Mouse (Mus musculus) kidney, embryonic 15.5 days (tissue): ENCODE results near the gene Tbx22. TPM values are rescaled to one million over a fixed set of nuclear protein-coding genes. Genes with fewer than 3 reads are reported as not detected.

ENCODE experiments used
- ATAC-seq: fragments of 200-750 bp; cut with Nextera tagmentation; replicated peaks from 2 replicates; pipeline ENCODE4 v1.8.0; 2017; ENCODE audit warnings: moderate TSS enrichment; ENCODE audit not compliant: low FRiP score
- H3K27ac ChIP-seq: fragments of 300-500 bp; sonication (generic); 2 replicates; pipeline ENCODE4 v1.5.1; 2015; ENCODE audit warnings: mild to moderate bottlenecking, inconsistent platforms
- H3K27me3 ChIP-seq: fragments of 300-500 bp; sonication (generic); 2 replicates; pipeline ENCODE4 v1.6.1; 2015; ENCODE audit warnings: inconsistent platforms
- H3K36me3 ChIP-seq: fragments of 300-500 bp; sonication (generic); 2 replicates; pipeline ENCODE4 v1.6.1; 2015; ENCODE audit warnings: inconsistent platforms
- H3K4me1 ChIP-seq: fragments of 300-500 bp; sonication (generic); 2 replicates; pipeline ENCODE4 v1.6.1; 2015; ENCODE audit warnings: inconsistent platforms
- H3K4me2 ChIP-seq: fragments of 300-500 bp; sonication (generic); 2 replicates; pipeline ENCODE4 v1.6.1; 2015; ENCODE audit warnings: moderate library complexity, mild to moderate bottlenecking, inconsistent platforms
- H3K4me3 ChIP-seq: fragments of 300-500 bp; sonication (generic); replicated peaks from 2 replicates; pipeline ENCODE4 v1.5.1; 2015; ENCODE audit warnings: mild to moderate bottlenecking, inconsistent platforms
- H3K9ac ChIP-seq: fragments of 300-500 bp; sonication (generic); 2 replicates; pipeline ENCODE4 v1.6.1; 2015; ENCODE audit warnings: mild to moderate bottlenecking, inconsistent platforms
- H3K9me3 ChIP-seq: fragments of 300-500 bp; sonication (generic); replicated peaks from 2 replicates; pipeline ENCODE4 v1.6.1; 2016; ENCODE audit warnings: inconsistent platforms
- WGBS: fragments of 180-500 bp; shearing (Covaris S2); methylation state at CpG from one replicate; pipeline ENCODE4 v1.1.7; 2015; ENCODE audit warnings: mixed read lengths; 5-methylcytosine and 5-hydroxymethylcytosine counted together
- polyA plus RNA-seq: library from polyadenylated mRNA; unstranded; fragments of >200 nt; fragmentation: Nextera tagmentation; extraction: Ambion mirVana; gene quantifications from 2 replicates; pipeline ENCODE4 v1.2.1, GENCODE M21; 2015

Gene Tbx22
- polyA plus RNA-seq, result 0.05 TPM in 1 of 2 replicates, not detected in the other

- no peak within 1 kb of the TSS for H3K27ac ChIP-seq
- no peak within 1 kb of the TSS for H3K4me3 ChIP-seq
- no peaks in the 10 kb centered on the region for H3K4me1 ChIP-seq
- ATAC-seq, result no peak
- H3K36me3 ChIP-seq, result no peaks in the 10 kb centered on the region
- H3K9ac ChIP-seq, result no peak within 1 kb of the TSS
- H3K27me3 ChIP-seq, result 0 out of 2 replicates have a peak, but pooled peaks cover 6% of the 10 kb centered on the region
- WGBS, result 56% methylated on average over 2 of the region's 2 CpGs
- H3K9me3 ChIP-seq, result no peaks in the 10 kb centered on the region
- no peak within 1 kb of the TSS for H3K4me2 ChIP-seq
Measured at GRCm38 (mm10) chrX:107667664-107668063, at the start of gene Tbx22. Gene Tbx22, plus strand, starts transcription at chrX:107667964.

GRCm38 (mm10) chrX:107668677-107669076 lies 913 bp downstream of the Tbx22 start:
- WGBS, result 35% methylated on average over 1 of the region's 1 CpGs
- no peak overlapping the region for H3K27ac ChIP-seq
- H3K36me3 ChIP-seq, result no peaks in the 10 kb centered on the region
- ATAC-seq, result no peak
- H3K4me3 ChIP-seq, result no peak overlapping the region
- H3K9ac ChIP-seq, result no peak overlapping the region
- H3K9me3 ChIP-seq, result no peaks in the 10 kb centered on the region
- H3K4me2 ChIP-seq, result no peak overlapping the region
- 0 out of 2 replicates have a peak, but pooled peaks cover 6% of the 10 kb centered on the region for H3K27me3 ChIP-seq
- no peaks in the 10 kb centered on the region for H3K4me1 ChIP-seq

GRCm38 (mm10) chrX:107679203-107679602 lies 11.4 kb downstream of the Tbx22 start:
- no peak overlapping the region for H3K27ac ChIP-seq
- no peak overlapping the region for H3K9ac ChIP-seq
- H3K4me2 ChIP-seq, result peak overlapping the region; percentile 56
- WGBS, result 19% methylated on average over 10 of the region's 10 CpGs
- peak overlapping the region; percentile 36 for H3K4me3 ChIP-seq
- ATAC-seq, result peak; percentile 88
- peaks cover 54% of the 10 kb centered on the region for H3K27me3 ChIP-seq
- H3K36me3 ChIP-seq, result no peaks in the 10 kb centered on the region
- no peaks in the 10 kb centered on the region for H3K4me1 ChIP-seq
- H3K9me3 ChIP-seq, result no peaks in the 10 kb centered on the region

GRCm38 (mm10) chrX:107708584-107708983 lies 40.8 kb downstream of the Tbx22 start:
- Histone ChIP-seq H3K27ac (no peak overlapping the region), H3K27me3 (no peaks in the 10 kb centered on the region), H3K4me1 (no peaks in the 10 kb centered on the region), H3K9ac (no peak overlapping the region), H3K9me3 (no peaks in the 10 kb centered on the region), H3K4me3 (no peak overlapping the region), H3K36me3 (no peaks in the 10 kb centered on the region), H3K4me2 (no peak overlapping the region)
- 87% methylated on average over 1 of the region's 1 CpGs for WGBS
- no peak for ATAC-seq

- ATAC-seq, result peak; percentile 82
- Histone ChIP-seq H3K36me3 (no peaks in the 10 kb centered on the region), H3K9me3 (no peaks in the 10 kb centered on the region), H3K4me2 (no peak overlapping the region), H3K4me3 (no peak overlapping the region), H3K27ac (no peak overlapping the region), H3K27me3 (no peaks in the 10 kb centered on the region), H3K9ac (no peak overlapping the region), H3K4me1 (no peaks in the 10 kb centered on the region)
- 35% methylated on average over 1 of the region's 1 CpGs for WGBS
Measured at GRCm38 (mm10) chrX:107723541-107723940, 55.8 kb downstream of the Tbx22 start.

Other genes with a start within 250 kb of the Tbx22 start
- gene Tent5d, start 124.6 kb downstream of the Tbx22 start, polyA plus RNA-seq, result 0.21 and 0.40 TPM in 2 replicates
- 10.5 and 11.1 TPM in 2 replicates for gene 2610002M06Rik, start 148.4 kb downstream of the Tbx22 start, polyA plus RNA-seq